Mouse (Mus musculus) cerebellum, adult (tissue): ENCODE data around the gene Thbd.

Experiments used
- ATAC-seq: cut with Nextera tagmentation; 2 replicates; pipeline ENCODE4 v1.9.2; 2017; ENCODE audit warnings: mild to moderate bottlenecking, moderate library complexity, mixed read lengths; ENCODE audit not compliant: insufficient number of reproducible peaks, low FRiP score, low TSS enrichment

Thbd gene

DNA sequence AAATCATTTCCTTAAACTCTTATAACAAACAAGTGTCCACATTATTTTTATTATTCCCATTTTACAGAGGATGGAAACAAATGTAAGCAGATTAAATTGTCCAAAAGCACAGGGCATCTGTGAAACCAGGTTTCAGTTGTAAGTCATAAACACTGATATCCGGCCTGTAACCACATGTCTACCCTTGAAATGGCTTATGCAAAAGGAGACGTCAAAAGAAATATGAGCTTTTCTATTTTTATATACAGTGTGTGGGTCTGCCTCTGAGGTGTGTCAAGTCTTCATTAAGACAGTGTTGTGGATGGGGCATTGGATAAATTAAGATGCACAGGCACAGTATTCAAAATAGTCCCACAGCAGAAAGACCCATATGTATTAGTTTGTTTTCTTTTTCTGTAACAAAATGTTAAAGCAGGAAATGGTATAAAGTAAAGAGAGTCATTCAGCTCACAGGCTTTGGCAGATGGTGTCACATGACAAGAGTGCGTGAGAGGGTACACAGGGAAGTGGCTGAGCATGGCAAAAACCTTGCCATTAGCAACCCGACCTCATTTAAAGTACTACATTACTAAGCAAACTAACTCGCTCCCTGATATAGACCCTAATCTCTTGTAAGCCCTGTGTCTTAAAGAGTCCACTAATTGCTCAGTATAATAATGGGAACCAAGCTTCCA lies 17.9 kb upstream of the Thbd start:
- ATAC-seq = no peak

DNA sequence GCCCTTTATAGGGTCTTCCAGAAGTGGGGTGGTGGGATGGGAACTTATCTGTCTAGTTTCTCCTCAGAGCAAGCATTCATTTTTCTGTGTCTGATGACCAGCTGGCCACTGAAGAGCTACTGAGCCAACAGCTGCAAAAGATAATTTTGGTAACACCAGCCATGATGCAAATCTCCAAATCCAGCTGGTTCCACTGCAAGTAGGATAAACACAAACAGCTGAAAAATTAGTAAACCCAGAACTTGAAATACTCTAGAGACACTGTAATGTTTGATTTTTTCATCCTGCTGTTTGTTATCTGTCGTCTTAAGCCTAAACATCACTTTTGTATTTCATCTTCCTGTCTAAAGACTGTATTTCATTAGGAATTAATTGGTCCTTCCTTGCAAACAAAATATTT lies 13.7 kb upstream of the Thbd start:
- no peak for ATAC-seq

DNA sequence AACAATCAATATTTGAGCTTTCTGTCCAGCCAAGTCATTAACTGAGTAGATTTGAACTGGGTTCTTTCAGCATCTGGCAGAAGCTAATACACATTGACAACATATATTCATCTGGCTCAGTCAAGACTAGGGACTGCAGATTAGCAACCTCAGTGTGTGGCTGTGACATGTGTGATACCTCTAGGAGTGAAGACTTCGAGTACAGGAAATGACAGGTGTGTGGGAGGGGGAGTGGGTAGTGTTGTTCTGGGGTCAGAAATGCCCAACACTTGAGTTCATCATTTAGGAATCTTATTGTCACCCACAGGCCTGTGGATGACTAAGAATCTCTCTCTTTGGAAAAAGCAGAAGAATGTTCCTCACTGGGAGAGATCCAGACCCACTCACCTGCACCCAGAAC lies 13.1 kb upstream of the Thbd start:
- no peak for ATAC-seq

DNA sequence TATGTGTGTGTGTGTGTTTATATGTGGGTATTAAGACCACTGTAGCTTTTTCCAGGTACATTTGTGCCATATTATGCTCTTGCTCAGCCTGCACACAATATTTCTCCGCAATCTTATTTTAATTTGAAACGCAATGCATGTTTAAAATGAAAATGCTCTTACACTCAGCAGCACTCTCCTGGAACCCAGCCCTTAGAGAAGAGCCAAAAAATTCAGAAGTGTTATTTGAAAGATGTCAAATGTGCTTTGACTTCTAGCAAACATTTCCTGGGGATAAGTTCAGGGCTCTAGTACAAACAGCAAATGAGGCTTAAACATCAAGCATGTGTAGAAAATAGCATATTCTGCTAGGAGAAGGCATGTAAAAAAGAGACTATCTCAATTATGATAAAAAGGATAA lies 11.8 kb upstream of the Thbd start:
- ATAC-seq = no peak

DNA sequence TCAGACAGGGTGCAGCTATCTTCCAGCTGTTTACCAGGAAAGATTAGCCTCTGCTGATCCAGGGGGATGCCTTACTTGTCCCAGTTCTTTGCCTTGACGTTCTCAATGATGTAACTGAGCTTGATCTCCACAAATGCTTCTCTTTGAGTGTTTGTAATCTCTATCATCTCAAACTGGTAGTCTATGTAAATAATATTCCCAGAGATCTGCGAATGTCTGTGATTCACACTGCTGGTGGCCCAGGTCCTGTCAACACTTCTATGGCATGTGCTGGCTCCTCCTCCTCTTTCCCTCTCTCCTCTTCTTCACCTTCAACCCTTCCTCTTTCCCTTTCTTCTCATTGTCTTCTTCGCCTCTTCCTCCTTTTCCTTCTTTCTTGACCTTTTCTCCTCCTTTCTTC lies 11.2 kb upstream of the Thbd start:
- no peak for ATAC-seq

DNA sequence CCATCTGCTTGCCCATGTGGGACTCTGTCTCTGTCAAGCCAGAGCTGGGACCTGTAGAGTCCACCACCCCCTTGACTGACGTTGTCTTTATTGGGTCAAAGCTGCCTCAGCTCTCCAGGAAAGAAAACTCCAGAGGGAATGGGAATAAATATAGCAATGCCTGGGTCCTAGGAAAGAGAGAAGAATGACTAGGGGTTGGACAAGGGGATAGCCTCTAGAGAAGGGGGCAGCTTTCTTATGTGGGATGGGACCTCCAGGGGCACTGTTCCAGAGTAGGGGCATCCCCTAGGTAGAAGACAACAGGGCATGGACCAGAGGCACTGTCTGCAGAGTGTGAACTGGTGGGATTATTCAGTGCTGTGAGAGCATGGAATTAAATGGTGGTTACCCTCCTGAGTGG lies 1.8 kb upstream of the Thbd start:
- no peak for ATAC-seq

DNA sequence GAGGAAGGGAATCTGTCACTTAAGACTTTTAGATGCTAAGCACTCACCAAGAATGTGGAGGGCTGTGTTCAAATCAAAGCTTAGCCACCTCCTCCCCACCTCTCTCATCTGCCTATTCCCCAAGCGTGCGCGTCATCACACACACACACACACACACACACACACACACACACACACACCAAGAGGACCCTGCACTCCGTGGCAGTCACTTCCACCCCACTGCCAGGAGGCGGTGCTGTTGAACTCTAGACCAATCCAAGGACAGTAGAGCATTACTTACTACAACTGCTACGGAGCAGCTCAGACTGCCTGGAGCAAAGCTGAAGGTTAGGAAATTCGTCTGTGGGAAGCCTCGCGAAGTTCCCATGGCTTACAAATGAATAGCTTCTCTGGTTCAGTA lies 1.2 kb upstream of the Thbd start:
- ATAC-seq = peak; percentile 52; the same call in 1 of the 2 replicates

DNA sequence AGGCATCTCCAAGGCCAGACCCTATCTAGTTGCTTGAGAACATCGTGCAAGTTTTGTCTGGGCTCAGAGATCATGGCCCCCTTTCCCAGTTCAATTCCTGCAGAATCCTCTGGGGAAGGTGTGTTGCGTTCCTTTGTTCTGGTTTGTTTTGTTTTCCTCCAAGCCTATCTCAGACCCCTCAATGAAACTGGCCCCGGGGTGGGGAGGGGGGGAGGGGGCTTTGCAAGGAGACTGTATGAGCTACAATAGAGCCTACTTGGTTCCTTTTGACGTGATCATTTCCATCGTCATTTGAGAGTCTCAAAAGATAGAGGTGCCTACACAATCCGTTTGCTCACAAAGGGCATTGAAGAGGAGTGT lies 753 bp upstream of the Thbd start:
- ATAC-seq = no peak

DNA sequence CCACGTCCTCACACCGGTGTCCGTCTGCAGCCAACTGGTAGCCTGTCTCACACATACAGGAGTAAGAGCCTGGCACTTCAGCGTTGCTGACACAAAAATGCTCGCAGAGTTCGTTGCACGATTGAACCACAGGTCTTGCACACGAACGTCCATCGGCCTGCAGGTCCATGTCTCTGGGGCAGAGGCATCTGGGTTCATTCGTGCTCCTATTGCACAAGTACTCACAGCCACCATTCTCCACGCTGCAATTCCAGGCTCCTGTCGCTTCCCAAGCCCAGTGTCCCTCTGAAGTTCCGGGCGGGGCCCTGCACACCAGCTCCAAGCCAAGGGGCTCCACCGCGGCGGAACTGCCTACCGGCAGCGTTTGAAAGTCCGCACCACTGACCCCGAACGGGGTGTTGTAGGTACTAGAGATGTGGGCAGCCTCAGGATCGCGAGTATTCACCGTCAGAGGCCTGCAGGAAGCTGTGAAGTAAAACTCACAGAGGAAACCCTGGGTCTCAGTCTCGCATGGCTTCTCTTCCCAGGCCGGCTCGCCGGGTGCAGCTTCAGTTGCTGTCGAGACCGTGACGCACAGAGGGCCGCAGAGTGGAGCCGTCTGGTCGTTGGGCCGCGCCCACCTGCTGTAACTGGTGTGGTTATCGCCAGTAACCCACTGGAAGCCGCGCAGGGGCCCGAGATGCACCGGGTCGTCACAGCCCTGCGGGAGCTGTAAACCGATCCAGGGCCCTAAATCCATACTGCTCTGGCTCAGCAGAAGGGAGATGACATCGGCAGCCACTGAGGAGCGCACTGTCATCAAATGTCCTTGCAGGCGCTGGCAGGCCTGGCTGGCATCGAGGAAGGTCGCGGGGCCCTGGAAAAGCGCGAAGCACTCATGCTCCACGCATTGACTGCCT lies 768 bp downstream of the Thbd start:
- ATAC-seq = no peak

DNA sequence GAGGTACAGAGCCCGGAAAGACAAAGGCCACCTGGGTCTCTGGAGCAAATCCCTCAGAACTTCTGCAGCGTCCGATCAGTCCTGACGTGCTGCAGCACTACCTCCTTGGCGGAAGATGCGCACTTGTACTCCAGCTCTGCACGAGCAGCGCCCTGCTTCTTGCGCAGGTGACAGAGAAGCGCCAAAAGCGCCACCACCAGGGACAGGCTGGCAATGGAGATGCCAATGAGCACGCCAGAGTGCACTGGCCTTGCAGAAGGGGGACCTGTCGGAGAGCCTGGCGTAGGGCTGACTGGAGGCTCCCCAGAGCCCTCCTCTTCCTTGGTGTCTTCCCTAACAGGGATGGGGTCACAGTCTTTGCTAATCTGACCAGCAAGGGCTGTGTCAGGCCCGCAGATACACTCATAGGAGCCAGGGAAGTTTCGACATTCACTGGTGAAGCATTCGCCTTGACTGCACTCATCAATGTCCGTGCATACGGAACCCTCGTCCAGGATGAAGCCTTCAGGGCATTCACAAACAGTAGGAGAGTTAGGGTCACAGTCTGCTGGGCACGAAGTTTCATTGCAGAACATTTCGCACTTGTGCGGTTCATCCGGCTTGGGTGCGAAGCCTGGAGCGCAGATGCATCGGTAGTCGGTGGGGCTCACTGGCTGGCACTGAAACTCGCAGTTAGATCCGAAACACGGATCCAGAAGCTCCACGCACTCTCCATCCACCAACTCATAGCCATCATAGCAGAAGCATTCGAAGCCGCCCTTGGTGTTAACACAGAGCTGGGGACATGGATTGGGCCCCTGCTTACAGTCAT lies 1.6 kb downstream of the Thbd start:
- peak; percentile 17; the same call in 1 of the 2 replicates for ATAC-seq

DNA sequence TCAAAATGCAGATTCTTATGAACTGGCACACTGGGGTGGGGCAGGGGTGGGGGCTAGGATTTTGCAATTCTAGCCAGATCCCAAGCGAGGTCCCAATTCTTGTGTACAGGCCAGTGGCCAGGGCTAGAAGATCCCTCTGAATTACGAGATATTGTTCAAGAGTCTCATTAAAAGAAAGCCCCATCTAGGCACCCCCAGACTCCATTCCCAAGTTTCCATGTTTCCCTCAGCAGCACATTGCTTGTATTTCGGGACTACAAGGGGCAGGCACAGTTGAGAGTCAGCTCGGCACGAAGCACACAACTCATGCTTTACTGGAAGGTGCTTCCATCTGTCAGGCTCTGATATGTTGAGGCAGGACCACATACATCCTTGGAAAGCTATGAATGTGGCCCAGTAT lies 3.1 kb downstream of the Thbd start:
- no peak for ATAC-seq

DNA sequence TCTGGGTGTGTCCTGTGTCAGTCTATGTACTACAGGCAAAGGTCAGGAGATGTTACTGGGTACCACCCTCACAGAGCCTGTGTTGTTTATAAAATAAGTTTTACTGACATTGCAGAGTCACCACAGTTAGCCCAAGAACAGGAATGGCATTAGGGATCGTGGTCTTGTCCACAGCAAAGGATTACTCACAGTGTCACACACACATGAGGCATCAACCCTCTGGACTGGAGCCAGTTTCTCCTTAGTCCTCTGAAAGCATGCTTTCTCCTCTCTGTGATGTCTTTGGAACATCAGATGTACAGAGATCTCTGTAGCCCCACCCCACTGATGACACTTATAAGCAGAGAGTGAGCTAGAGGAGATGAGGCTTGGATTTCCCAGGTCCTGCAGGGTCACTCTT lies 5.8 kb downstream of the Thbd start:
- no peak for ATAC-seq

DNA sequence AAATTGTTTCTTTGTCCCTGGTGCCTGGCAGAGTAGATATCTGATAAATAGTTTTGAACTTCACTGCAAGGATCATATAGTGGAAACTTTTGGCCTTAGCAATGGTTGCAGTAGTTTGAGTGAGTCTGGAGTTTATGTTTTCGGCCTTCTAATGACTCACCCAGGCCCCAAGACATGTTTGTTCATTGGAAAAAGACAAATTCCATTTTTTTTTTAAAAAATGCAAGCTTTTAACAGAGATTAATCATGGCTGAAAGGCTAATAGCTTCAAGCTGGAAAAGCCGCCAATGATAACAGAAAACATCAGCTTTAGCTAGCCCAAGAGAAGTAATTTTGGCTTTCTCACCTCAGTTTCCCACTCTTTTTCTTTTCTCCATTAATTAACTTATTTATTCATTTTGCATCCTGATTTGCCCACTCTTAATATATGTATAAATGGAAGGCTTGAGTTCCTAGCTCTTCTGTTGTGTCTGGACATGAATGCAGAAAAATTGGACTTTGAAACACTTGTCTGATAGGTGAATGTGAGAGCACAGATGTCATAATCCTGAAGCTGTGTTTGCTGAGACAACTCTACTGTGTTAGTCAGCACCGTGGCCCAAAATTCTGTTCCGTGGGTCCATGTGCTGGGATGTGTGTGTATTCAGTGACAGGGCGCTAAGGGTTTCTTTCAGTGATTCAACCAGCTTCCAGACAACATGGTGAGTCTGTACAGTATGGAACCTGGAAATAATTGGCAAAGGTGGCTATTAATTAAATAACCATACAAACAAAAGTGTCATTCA lies 8.9 kb downstream of the Thbd start:
- ATAC-seq = no peak

DNA sequence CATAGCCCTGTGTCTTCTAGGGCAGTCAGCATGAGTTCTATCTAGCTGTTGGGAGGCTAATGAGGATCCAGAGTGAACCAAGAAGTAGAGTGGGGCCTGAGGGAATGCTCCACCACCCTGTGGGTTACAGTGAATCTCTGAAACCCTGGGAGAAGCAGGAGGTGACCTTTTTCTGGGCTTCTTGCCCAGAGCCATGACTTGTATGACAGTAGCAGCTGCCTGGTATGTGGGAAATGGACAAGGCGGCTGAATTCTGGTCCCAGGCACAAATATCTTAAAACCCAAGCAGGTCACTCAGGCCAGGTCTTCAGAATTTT lies 10.2 kb downstream of the Thbd start:
- ATAC-seq = no peak

DNA sequence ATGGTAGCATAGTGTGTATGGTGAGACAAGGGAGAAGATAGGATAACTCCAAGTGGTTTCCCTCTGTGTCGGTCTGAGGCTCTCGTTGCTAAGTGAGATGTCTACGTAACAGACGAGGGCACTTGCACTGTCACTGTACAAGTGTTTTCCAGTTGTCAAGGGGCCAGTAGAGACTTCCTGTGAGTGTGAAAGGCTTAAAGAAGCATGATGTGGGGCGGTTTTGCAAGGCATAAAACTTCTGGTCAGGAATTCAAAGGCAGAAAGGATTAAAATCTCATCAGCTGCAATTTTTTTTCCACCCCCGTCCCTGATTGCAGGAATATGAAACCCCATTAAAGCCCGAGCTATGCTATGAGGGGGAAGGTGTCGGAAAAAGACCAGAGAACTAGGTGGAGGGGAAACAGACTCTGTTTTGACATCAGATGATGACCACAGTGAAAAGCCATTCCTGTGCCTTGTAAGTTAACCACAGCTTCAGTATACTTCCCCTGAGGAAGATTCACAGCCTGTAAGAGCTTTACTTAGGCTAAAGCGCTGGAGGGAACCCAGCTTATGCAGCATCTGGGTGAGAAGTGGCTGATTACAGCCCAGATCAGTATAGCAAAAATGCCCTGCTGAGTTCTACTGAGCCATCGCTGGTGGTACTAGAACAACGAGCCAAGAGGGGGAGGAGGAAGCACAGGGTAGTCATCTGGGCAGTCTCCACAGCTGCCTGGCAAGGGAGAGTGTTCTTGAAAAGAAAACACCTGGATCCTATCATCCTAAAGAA lies 10.8 kb downstream of the Thbd start:
- no peak for ATAC-seq

DNA sequence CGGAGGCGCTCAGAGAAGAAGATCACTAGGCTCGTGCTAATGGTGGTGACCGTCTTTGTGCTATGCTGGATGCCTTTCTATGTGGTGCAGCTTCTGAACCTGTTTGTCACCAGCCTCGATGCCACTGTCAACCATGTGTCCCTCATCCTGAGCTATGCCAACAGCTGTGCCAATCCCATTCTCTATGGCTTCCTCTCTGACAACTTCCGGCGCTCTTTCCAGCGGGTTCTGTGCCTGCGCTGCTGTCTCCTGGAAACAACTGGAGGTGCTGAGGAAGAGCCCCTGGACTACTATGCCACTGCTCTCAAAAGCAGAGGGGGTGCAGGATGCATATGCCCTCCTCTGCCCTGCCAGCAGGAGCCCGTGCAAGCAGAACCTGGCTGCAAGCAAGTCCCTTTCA lies 11.8 kb downstream of the Thbd start:
- no peak for ATAC-seq

DNA sequence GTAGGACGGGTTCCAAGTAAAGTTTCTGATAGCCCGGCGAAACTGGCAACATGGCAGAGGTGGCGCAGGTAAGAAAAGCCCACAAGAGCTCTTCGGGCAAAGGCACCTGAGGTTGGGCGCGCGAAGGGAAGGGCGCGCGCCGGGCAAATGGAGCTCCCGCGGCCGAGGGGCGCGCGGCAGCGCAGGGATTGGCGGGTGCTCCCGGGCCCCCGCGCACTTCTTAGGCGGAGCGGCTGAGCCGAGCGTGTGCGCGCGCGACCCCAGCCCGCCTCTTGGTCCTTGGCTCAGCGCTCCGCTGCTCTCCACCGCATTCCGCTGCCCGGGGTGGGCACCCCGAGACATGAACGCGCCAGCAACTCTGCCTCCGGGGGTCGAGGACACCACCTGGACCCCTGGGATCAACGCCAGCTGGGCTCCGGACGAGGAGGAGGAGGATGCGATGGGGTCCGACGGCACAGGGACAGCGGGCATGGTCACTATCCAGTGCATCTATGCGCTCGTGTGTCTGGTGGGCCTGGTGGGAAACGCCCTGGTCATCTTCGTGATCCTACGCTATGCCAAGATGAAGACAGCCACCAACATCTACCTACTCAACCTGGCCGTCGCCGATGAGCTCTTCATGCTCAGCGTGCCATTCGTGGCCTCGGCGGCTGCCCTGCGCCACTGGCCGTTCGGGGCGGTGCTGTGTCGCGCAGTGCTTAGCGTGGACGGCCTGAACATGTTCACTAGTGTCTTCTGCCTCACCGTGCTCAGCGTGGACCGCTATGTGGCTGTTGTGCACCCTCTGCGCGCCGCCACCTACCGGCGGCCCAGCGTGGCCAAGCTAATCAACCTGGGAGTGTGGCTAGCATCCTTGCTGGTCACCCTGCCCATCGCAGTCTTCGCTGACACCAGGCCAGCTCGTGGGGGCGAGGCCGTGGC lies 12.6 kb downstream of the Thbd start, which contains the start of gene Sstr4:
Gene Sstr4, plus strand, starts transcription at position 214 of the 921 bp plus-strand sequence.
- ATAC-seq = peak; percentile 33; the same call in 1 of the 2 replicates

DNA sequence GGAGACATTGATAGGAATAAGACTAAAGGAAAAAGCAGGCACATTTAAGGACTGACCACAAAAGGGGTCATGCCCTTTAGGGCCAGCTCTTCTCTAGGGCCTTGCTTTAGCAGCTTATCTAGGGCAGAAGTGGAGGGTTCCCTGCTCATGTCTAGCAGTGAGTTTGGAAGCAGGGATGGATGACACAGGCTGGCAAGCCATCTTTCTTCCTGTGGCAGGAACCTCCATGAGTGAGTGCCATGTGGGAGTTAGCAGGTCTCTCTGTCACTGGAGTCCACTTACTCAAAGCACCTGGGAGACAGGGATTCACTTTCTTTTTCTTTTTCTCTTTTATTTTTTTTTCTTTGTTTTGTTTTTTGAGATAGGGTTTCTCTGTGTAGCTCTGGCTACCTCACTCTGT lies 14.1 kb downstream of the Thbd start:
- ATAC-seq = no peak

DNA sequence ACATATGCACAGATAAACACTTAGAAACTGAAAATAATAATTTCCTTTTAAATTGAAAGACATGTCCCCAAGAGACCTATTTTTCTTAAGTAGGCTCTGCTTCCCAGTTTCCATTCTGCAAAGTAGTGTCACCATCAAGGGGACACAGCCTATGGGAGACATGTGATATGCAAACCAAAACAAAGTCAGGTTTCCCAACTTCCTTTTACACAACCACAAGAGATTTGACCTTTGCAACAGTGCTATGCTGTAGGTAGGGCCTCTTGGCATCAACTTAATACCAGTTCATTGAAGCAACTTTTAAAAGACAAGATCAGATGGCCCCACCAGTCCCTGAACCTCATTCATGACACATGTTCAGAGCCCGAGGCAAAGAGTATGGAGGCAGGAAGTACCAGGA lies 14.8 kb downstream of the Thbd start:
- no peak for ATAC-seq
